Mouse (Mus musculus) G1E (cell line): ENCODE measurements at regions not wholly inside any gene's neighbourhood (a gene's known extent, or its start where the extent isn't known, plus 50 kb on each side); places are given as distances from the start of the nearest gene placed in this dataset.

Experiments used
- CTCF ChIP-seq: IDR thresholded peaks from 2 replicates; pipeline ENCODE4 v1.5.1; 2012; ENCODE audit warnings: low read depth, low read length, inconsistent platforms, mixed read lengths
- TAL1 ChIP-seq: conservative IDR thresholded peaks from 2 replicates; pipeline ENCODE4 v1.6.1; 2012; ENCODE audit warnings: low read depth, low read length, inconsistent platforms, mixed read lengths

- no peak for TF ChIP-seq CTCF
- TF ChIP-seq TAL1 = no peak
Observed at GRCm38 (mm10) chr14:25083847-25084246, 375.1 kb upstream of the Zmiz1 start.
